Mouse (Mus musculus): ENCODE measurements around the gene Myo18a. TPM values are rescaled to one million over a fixed set of nuclear protein-coding genes. Genes with fewer than 3 reads are reported as not detected.

The Myo18a gene
- polyA plus RNA-seq, 1 experiment from 2014 or later: 31.2 TPM

DNA sequence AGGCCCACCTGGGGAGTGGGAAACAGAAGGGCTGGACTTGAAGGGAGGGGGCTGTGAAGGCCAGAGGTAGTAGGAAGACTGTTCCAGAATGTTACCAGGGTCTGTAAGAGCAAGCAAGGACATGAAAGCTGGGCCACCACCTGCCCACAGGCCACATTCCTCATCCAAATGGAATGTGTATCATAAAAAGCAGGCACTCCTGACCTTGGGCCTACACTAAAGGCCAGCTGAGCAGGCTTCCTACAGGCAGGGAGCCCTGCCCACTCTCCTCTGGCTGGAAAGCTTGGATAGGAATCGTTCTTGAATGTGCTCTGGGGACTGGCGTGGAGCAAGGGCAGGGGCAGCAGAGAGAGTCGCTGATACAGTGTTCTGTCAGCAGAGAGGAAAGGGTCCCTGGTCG is 73.7 kb downstream of the Myo18a start:
- Histone ChIP-seq H3K27ac (ENCODE audit: low read length) (no peak overlapping the region; the same call in 1 of the 2 replicates), H3K9me3 (ENCODE audit: control insufficient read depth, low read length) (no peaks in the 10 kb centered on the region), H3K4me3 (ENCODE audit: low read length) (no peak overlapping the region), H3K27me3 (replicated peaks; ENCODE audit: control insufficient read depth, insufficient read depth, low read length) (no peaks in the 10 kb centered on the region), H3K4me2 (ENCODE audit: low read depth, low read length) (no peak overlapping the region), H3K9ac (ENCODE audit: low read depth, low read length) (no peak overlapping the region), H3K4me1 (ENCODE audit: control insufficient read depth, insufficient read depth, low read length) (peaks cover 12% of the 10 kb centered on the region; the same call in 1 of the 2 replicates), H3K36me3 (ENCODE audit: control insufficient read depth, insufficient read depth, low read length) (peaks cover 13% of the 10 kb centered on the region; the same call in 1 of the 2 replicates)
- 43% methylated on average over 4 of the region's 4 CpGs for WGBS
- ATAC-seq: peak; percentile 54

DNA sequence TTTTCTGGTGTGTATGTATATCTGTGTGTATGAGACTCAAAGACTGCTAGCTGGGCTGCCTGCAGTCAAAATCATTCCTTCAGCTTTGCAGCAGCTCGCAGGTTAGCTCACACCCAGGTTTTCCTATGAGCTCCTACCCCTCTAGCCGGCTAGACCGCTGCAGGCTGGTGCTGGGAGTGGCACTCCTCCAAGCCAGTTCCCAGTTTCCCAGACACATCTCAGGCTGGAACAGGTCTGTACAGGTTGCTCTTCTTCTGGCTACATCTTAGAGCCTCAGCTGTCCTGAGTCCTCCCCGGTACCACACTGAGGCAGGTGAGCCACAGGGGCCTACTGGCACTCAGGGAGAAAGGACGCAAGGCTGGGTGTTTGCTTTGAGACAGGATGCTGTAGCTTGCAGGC is 74.8 kb downstream of the Myo18a start:
- Histone ChIP-seq H3K9me3 (ENCODE audit: control insufficient read depth, low read length) (no peaks in the 10 kb centered on the region), H3K9ac (ENCODE audit: low read depth, low read length) (no peak overlapping the region), H3K36me3 (ENCODE audit: control insufficient read depth, insufficient read depth, low read length) (peaks cover 20% of the 10 kb centered on the region; the same call in 1 of the 2 replicates), H3K27me3 (replicated peaks; ENCODE audit: control insufficient read depth, insufficient read depth, low read length) (no peaks in the 10 kb centered on the region), H3K4me3 (ENCODE audit: low read length) (no peak overlapping the region), H3K27ac (ENCODE audit: low read length) (no peak overlapping the region), H3K4me1 (ENCODE audit: control insufficient read depth, insufficient read depth, low read length) (peaks cover 12% of the 10 kb centered on the region; the same call in 1 of the 2 replicates), H3K4me2 (ENCODE audit: low read depth, low read length) (no peak overlapping the region)
- no peak for ATAC-seq
- 82% methylated on average over 5 of the region's 5 CpGs for WGBS

DNA sequence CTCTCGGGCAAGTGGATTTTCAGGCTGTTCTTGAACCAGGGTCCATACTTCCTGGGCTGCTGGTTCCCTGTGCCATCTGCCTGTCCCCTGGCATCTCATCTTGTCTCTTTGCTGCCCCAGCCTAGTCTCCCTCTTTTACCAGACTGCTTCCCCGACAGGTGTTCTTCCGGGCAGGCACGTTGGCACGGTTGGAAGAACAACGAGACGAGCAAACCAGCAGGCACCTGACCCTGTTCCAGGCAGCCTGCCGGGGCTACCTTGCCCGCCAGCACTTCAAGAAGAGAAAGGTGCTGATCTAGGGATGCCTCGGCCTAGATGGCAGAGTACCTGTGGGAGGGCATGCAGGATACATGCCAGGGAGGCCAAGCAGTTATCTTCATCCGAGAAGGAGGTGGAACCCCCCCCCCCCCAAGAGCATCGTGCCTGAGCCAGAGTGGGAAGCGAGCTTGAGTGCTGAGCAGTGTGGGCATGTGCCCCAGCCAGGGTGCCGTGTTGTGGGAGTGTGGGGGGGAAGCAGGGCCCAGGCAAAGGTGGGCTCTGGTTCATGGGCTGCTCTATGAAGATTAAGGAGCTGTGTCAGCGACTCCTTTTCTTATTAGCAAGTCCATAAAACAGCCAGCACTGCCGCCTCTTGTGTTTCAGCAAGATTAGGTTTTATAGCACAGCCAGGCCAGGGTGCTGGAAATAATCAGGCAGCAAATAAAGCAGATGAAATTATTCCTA is 77.6 kb downstream of the Myo18a start:
- WGBS: 75% methylated on average over 16 of the region's 16 CpGs
- H3K27me3 ChIP-seq (replicated peaks; ENCODE audit: control insufficient read depth, insufficient read depth, low read length): no peaks in the 10 kb centered on the region
- no peak overlapping the region for H3K4me2 ChIP-seq (ENCODE audit: low read depth, low read length)
- H3K36me3 ChIP-seq (ENCODE audit: control insufficient read depth, insufficient read depth, low read length): peaks cover 21% of the 10 kb centered on the region
- no peak overlapping the region for H3K4me3 ChIP-seq (ENCODE audit: low read length)
- H3K9me3 ChIP-seq (ENCODE audit: control insufficient read depth, low read length): no peaks in the 10 kb centered on the region
- no peak overlapping the region for H3K27ac ChIP-seq (ENCODE audit: low read length)
- H3K4me1 ChIP-seq (ENCODE audit: control insufficient read depth, insufficient read depth, low read length): peaks cover 12% of the 10 kb centered on the region; the same call in 1 of the 2 replicates
- ATAC-seq: no peak
- no peak overlapping the region for H3K9ac ChIP-seq (ENCODE audit: low read depth, low read length)

DNA sequence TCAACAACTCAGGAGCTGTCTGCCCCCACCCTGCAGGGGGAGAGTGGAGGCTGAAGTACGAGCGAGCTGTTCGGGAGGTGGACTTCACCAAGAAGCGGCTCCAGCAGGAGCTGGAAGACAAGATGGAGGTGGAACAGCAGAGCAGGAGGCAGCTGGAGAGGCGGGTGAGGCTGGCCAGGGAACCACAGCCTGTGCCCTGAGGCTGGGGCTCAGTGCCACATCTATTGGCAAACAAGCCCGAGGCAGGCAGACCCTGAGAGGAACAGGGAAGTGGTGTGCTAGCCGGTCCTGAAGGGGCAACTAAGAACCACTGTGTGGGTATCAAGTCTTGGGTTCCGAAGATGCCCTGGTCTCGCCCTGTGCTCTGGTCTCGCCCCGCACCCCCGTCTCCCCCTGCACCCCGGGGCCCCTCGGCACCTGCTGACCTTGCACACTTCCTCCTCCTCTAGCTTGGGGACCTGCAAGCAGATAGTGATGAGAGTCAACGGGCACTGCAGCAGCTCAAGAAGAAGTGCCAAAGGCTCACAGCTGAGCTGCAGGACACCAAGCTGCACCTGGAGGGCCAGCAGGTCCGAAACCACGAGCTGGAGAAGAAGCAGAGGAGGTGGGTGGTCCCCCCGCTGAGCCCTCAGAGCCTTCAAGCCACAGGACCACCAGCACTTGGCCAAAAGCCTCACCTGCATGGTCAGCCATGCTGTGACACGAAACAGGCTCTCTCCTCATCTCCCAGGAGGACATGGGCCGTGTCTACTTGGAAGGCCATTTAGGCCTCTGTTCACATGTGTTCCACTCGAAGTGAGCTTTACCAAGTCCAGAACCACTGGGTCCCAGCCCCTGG is 80.2 kb downstream of the Myo18a start:
- H3K4me1 ChIP-seq (ENCODE audit: control insufficient read depth, insufficient read depth, low read length): peaks cover 5% of the 10 kb centered on the region; the same call in 1 of the 2 replicates
- H3K27ac ChIP-seq (ENCODE audit: low read length): no peak overlapping the region
- no peak overlapping the region for H3K9ac ChIP-seq (ENCODE audit: low read depth, low read length)
- H3K4me3 ChIP-seq (ENCODE audit: low read length): no peak overlapping the region
- no peaks in the 10 kb centered on the region for H3K27me3 ChIP-seq (replicated peaks; ENCODE audit: control insufficient read depth, insufficient read depth, low read length)
- no peak overlapping the region for H3K4me2 ChIP-seq (ENCODE audit: low read depth, low read length)
- 87% methylated on average over 21 of the region's 21 CpGs for WGBS
- no peak for ATAC-seq
- peaks cover 25% of the 10 kb centered on the region for H3K36me3 ChIP-seq (ENCODE audit: control insufficient read depth, insufficient read depth, low read length)
- no peaks in the 10 kb centered on the region for H3K9me3 ChIP-seq (ENCODE audit: control insufficient read depth, low read length)

DNA sequence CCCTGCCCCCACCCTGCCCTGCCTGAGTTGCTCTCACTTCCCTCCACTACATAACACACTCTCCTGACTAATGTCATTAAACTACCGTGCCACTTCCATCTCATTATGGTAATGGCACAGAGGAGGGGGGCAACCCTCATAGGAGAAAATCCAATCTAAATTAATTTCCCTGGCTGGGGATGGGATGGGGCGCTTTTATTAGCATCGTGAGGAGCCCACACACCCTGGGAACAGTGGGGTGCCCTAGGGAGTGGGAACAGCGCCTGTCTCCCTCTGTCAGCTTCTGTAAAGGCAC is 80.8 kb downstream of the Myo18a start:
- no peak for ATAC-seq
- Histone ChIP-seq H3K4me2 (ENCODE audit: low read depth, low read length) (no peak overlapping the region), H3K27ac (ENCODE audit: low read length) (no peak overlapping the region), H3K36me3 (ENCODE audit: control insufficient read depth, insufficient read depth, low read length) (peaks cover 25% of the 10 kb centered on the region), H3K9me3 (ENCODE audit: control insufficient read depth, low read length) (no peaks in the 10 kb centered on the region), H3K4me1 (ENCODE audit: control insufficient read depth, insufficient read depth, low read length) (peaks cover 5% of the 10 kb centered on the region; the same call in 1 of the 2 replicates), H3K9ac (ENCODE audit: low read depth, low read length) (no peak overlapping the region), H3K4me3 (ENCODE audit: low read length) (no peak overlapping the region), H3K27me3 (replicated peaks; ENCODE audit: control insufficient read depth, insufficient read depth, low read length) (no peaks in the 10 kb centered on the region)
- WGBS: 59% methylated on average over 4 of the region's 4 CpGs

DNA sequence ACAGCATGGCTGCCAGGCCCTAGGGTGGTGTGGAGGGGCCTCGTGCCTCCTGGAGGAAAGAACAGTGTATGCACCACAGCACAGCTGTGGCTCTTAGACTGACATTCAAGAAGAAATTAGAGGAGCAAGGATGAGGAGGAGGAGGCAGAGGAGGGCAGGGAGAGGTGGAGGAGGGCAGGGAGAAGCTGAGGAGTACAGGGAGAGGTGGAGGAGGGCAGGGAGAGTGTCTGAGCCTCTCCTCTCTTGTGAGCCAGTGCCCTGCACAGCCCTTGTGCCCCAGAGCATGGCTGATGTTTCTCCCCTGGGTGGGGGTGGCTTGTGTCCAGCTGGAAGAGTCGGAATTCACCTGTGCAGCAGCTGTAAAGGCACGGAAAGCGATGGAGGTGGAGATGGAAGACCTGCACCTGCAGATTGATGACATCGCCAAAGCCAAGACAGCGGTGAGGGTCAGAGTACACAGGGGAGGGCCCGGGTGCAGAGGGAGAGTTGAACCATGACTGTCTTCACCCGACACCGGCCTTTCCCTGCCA is 84.6 kb downstream of the Myo18a start:
- H3K9me3 ChIP-seq (ENCODE audit: control insufficient read depth, low read length): no peaks in the 10 kb centered on the region
- H3K27ac ChIP-seq (ENCODE audit: low read length): no peak overlapping the region
- H3K27me3 ChIP-seq (replicated peaks; ENCODE audit: control insufficient read depth, insufficient read depth, low read length): no peaks in the 10 kb centered on the region
- no peak overlapping the region for H3K4me3 ChIP-seq (ENCODE audit: low read length)
- 47% methylated on average over 9 of the region's 9 CpGs for WGBS
- no peak overlapping the region for H3K9ac ChIP-seq (ENCODE audit: low read depth, low read length)
- no peak overlapping the region for H3K4me2 ChIP-seq (ENCODE audit: low read depth, low read length)
- H3K4me1 ChIP-seq (ENCODE audit: control insufficient read depth, insufficient read depth, low read length): peaks cover 11% of the 10 kb centered on the region
- H3K36me3 ChIP-seq (ENCODE audit: control insufficient read depth, insufficient read depth, low read length): peaks cover 20% of the 10 kb centered on the region
- peak; percentile 56 for ATAC-seq

DNA sequence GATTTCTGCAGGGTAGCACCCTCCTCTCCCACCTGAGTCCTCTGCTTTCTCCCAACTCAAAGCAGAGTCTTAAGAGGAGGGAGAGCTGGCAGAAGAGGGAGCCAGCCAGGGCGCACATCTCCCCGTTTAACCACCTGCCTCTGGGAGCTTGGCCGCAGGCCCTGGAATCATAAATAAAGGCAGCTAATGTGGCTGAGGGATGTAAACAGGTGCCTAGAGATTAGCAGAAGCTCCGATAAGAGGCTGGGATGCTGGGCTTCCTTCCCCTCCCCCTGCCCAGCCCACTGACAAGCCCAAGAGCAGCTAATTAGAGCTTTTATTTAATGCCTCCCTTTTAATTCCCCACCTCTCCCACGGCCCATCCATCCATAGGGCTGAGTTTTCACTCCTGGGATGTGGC is 85.1 kb downstream of the Myo18a start:
- peaks cover 11% of the 10 kb centered on the region for H3K4me1 ChIP-seq (ENCODE audit: control insufficient read depth, insufficient read depth, low read length)
- no peak for ATAC-seq
- no peaks in the 10 kb centered on the region for H3K27me3 ChIP-seq (replicated peaks; ENCODE audit: control insufficient read depth, insufficient read depth, low read length)
- H3K9ac ChIP-seq (ENCODE audit: low read depth, low read length): no peak overlapping the region
- no peak overlapping the region for H3K27ac ChIP-seq (ENCODE audit: low read length)
- H3K4me2 ChIP-seq (ENCODE audit: low read depth, low read length): no peak overlapping the region
- no peak overlapping the region for H3K4me3 ChIP-seq (ENCODE audit: low read length)
- H3K9me3 ChIP-seq (ENCODE audit: control insufficient read depth, low read length): no peaks in the 10 kb centered on the region
- WGBS: 35% methylated on average over 5 of the region's 5 CpGs
- H3K36me3 ChIP-seq (ENCODE audit: control insufficient read depth, insufficient read depth, low read length): peaks cover 16% of the 10 kb centered on the region

DNA sequence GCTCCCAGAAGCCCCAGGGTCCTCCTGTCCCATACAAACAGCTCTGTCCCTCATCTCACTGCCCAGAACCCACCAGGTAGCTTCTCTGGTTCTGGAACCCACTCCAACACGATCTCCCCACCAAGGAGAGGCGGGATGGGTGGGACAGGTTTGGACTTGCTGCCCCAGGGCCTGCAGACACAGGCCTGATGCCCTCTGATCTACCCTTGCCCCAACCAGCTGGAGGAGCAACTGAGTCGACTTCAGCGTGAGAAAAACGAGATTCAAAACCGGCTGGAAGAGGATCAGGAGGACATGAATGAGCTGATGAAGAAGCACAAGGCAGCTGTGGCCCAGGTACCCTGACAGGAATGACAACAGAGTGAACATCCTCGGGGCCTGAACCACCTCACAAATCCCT is 86.1 kb downstream of the Myo18a start:
- Histone ChIP-seq H3K4me3 (ENCODE audit: low read length) (no peak overlapping the region), H3K9ac (ENCODE audit: low read depth, low read length) (no peak overlapping the region), H3K27ac (ENCODE audit: low read length) (no peak overlapping the region), H3K9me3 (ENCODE audit: control insufficient read depth, low read length) (no peaks in the 10 kb centered on the region), H3K27me3 (replicated peaks; ENCODE audit: control insufficient read depth, insufficient read depth, low read length) (no peaks in the 10 kb centered on the region), H3K4me1 (ENCODE audit: control insufficient read depth, insufficient read depth, low read length) (peaks cover 16% of the 10 kb centered on the region), H3K4me2 (ENCODE audit: low read depth, low read length) (no peak overlapping the region), H3K36me3 (ENCODE audit: control insufficient read depth, insufficient read depth, low read length) (peaks cover 12% of the 10 kb centered on the region)
- no peak for ATAC-seq
- 84% methylated on average over 7 of the region's 7 CpGs for WGBS

DNA sequence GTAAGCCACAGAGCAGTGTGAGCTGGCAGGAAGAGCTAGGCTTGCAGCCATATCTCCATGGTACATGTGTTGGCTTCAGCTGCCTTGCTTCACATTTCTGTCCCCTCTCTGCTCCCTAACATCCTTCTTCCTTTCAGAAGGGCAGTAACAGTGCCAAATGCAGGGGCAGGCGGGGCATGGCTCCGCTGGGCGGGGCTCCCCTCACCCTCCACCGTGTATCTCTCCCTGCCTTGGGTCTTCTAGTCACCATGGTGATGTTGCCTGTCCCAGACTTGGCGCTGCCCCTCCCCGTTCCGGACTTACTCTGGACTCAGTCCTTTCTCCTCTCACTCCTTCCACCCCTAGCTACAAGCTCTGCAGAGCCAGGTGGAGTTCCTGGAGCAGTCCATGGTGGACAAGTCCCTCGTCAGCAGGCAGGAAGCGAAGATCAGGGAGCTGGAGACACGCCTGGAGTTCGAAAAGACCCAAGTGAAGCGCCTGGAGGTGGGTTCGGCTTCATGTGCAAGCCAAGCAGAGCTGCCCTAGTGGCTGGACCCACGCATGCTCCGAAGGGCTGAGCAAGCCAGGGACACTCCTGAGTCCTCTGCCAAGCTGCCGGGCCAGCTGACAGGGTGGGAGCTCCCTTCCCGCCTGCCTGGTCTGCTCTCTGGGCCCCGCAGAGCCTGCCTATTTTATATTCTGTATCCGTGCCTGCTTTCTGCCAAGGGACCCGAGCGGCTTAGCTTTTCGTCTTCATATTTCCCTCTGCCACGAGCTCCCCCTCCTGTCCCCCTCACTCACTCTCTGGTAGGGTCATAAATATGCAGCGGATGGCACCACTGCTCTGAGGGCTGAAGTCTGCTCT is 87.6 kb downstream of the Myo18a start:
- Histone ChIP-seq H3K4me3 (ENCODE audit: low read length) (no peak overlapping the region), H3K9me3 (ENCODE audit: control insufficient read depth, low read length) (no peaks in the 10 kb centered on the region), H3K27ac (ENCODE audit: low read length) (0 out of 2 replicates have a peak overlapping the region, but pooled peaks have one; percentile 9), H3K27me3 (replicated peaks; ENCODE audit: control insufficient read depth, insufficient read depth, low read length) (no peaks in the 10 kb centered on the region), H3K36me3 (ENCODE audit: control insufficient read depth, insufficient read depth, low read length) (peaks cover 12% of the 10 kb centered on the region), H3K4me2 (ENCODE audit: low read depth, low read length) (no peak overlapping the region), H3K9ac (ENCODE audit: low read depth, low read length) (no peak overlapping the region), H3K4me1 (ENCODE audit: control insufficient read depth, insufficient read depth, low read length) (peaks cover 20% of the 10 kb centered on the region)
- ATAC-seq: peak; percentile 29; the same call in 1 of the 2 replicates
- 47% methylated on average over 24 of the region's 24 CpGs for WGBS

Data from intestine, embryonic 16.5 days (tissue).